Mouse (Mus musculus) left cerebral cortex, postnatal 36 days (tissue): Measurements from ENCODE around the gene Mansc4. TPM values are rescaled to one million over a fixed set of nuclear protein-coding genes. Genes with fewer than 3 reads are reported as not detected.
A peak's percentile ranks its signal among the peaks of the same experiment; 100 is the strongest.

Experiments used
- DNase-seq, 2 experiments: peaks; one replicate each; pipeline ENCODE4 v3.0.0; 2021 to 2022; ENCODE audit warnings: low spot score in 2 of 2, mixed read lengths in 1 of 2
- intact Hi-C: fragments of 180-260 bp; cut with DNase I; formaldehyde crosslinking; loops from one replicate; pipeline ENCODE4 v1.15.1; 2025
- total RNA-seq, 2 experiments: library from RNA; stranded (reverse); gene quantifications; 2 replicates each; pipeline ENCODE4 v1.2.3; 2021

The Mansc4 gene
- total RNA-seq, 2 experiments from 2014 or later = 0.30 TPM; not detected in 1

DNA sequence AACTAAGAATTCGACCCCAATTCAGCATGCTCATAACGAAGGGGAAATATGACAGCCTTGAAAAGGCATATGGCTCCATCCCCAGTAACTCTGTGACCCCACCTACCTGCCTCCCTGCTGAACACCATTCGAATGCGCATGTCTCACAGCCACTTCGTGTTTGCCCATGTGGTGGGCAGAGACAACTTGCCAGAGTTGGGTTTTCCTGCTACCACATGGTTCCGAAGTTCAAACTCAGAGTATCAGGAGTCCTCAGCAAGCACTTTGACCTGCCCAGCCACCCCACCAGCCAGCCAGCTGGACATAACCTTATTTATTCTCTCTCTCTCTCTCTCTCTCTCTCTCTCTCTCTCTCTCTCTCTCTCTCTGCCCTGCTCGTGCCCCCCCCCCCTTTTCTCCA lies 904 bp upstream of the Mansc4 start:
- no peak for DNase-seq
- intact Hi-C loops = no loop called here

DNA sequence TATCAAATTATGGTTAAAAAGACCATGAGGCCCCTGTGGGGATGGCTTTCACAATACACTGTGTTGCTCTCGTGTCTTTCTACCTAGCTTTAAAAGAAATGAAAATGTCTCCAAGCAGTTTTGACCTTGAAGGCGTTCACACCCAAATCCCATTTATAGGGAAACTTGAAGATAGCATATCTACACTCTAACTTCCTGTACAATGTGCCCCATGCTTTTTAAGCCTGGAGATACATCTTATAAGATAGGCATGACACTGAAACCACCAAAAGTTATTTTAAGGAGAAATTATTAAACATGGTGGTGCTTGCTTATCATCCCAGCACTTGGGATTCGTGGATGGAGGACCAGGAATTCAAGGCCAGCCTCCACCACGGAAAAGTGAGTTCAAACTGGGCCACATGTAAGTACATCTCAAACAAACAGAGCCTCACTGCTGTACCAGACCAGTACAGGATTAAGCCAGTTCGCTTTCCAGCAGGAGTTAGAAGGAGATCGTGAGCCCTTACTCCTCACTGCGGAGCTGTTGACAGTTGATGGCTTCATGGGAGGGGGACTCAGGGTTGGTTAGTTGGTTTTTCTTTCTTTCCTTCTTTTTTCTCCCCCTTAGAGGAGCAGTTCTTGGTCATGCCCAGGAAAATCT lies 1.3 kb downstream of the Mansc4 start:
- intact Hi-C loops = no loop called here
- DNase-seq = no peak

DNA sequence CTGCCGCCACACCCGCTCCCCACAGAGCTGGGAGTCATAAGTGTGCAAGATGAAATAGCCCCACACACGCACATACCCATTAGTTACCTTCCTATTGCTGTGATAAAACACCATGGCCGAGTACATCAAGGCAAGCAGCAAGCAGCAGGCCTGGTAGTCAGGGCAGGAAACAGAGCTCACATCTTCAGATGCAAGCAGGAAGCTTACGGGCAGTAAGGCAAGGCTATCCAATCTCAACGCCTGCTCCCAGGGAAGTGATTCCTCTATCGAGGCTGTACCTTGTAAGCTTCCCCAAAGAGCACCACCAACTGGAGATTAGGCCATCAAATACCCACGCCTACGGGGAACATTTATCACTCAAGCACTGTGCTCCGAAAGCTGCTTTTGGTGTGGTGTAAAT lies 6.9 kb downstream of the Mansc4 start:
- intact Hi-C loops = no loop called here

DNA sequence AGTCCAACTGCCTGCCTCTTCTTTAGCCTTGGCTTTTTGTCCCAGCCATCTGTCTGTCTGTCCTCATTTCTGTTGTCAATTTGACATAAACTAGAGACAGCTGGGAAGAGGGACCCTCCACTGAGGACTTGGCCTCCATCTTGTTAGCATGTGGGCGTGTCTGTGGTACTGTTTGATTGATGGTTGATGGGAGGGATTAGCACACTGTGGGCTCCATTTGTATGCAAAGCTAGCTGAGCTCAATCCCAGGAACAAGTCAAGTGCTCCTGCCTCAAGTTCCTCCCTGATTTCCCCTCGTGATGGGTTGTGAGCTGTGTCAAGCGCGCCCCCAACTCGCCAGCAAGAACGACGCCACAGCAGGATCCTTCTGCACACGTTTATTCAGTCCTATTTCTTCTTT lies 10.0 kb downstream of the Mansc4 start:
- DNase-seq = no peak
- intact Hi-C loops = no loop called here

More for the DNA sequence above, 6.9 kb downstream of the Mansc4 start:
- DNase-seq = no peak

DNA sequence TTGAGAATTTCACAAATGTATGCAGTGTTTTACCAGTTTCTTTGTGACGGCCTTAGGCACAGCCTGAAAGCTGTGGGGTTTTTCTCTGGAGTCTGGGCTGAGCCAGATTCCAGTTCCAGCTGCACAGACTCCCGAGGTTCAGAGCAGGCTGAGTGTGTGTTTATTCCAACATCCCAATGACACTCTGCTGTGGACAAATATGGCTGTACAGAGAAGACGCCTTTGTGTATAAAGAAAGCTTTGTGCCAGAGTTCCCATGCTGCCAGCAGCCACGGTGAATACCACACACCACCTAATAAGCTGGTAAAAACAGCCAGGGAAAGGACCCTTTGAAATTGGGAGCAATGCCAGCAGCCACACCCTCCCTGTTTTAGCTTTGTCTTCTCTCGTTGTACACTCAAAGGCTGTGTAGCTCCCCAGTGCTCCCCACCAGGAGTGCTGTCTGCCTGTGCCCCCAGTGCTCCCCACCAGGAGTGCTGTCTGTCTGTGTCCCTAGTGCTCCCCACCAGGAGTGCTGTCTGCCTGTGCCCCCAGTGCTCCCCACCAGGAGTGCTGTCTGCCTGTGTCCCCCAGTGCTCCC lies 10.9 kb downstream of the Mansc4 start:
- intact Hi-C loops = no loop called here
- DNase-seq = no peak

DNA sequence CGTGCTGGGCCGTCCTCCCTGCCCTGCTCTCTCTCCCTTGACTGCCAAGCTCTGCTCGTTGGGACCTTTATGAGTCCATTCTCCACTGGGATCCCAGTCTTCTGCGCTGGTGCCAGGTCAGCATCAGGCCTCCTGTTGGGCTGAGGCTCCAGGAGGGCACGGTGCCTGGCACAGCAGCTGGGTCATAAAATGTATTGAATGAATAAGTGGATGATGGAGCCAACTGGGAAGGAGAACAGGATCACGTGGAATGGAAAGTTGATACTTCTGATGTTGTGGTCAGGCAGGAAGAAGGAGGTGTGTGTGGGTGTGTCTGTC lies 21.9 kb downstream of the Mansc4 start:
- no peak for DNase-seq
- intact Hi-C loops = no loop called here

DNA sequence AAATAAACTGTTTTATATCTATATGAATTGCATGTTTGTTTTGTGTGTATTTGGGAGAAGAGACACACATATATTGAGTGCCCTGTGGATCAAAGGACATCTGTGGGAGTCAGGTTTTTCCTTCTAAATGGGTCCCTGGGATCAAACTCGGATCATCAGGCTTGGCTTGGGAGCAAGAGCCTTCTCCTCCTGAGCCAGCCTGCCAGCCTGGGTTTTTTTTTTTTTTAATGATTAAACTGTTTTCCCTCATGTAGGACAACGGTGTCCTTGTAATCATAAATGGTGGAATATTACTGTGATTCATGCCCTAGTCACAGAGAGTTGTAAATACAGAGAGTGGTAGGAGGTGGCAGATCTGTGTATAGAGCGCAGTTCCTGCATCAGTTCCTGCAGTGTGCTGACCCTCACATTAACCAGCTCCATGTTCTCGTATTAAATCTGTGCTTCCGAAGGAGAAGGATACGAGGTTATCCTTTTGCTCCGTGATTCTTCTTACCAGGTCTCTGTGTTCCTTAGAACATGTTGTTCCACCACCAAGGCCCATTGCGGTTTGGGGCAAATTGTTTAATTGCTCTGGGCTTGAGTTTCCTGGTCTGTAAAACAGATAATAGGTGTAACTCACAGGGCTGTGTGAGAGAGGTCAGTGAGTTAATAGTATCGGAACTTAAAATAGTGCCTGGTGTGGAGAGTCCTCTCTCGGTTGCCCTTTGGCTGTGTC lies 22.4 kb downstream of the Mansc4 start:
- no peak for DNase-seq
- intact Hi-C loops = no loop called here

DNA sequence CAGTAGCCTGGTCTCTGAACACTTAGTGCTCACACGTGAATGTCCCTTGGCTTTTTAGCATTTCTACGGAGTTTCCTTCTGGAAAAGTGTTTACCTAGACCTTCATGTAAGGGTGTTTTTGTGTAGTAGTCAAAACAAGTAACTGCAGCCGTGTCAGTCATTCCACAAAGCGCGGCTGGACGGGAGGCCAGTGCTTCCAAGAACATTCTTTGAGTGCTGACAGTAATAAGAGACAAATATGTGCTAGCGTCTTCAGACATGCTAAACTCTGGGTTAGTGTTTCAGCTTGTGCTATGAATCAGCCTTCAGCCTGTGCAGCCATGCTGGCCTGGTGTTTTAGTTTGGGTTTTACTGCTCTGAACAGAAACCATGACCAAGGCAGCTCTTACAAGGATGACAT lies 24.1 kb downstream of the Mansc4 start:
- intact Hi-C loops = no loop called here
- no peak for DNase-seq

DNA sequence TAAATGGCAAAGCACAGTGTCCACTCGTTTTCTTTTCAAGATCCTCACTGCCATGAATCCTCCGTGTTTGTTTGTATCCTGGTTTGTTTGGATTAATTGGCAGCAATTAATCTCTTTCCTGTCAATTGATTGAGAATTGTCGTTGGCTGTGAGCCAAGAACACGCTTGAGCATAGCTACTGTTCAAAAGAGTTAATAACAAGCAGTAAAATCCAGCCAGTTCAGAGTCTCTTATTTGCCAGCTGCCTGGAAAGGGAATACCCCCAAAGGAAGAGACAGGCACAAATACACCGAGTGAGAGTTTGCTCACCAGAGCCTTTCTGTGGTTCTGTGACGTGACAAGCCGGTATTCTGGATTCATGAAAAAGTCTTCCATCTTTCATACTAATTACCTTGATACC lies 24.8 kb downstream of the Mansc4 start:
- intact Hi-C loops = no loop called here
- DNase-seq = no peak

DNA sequence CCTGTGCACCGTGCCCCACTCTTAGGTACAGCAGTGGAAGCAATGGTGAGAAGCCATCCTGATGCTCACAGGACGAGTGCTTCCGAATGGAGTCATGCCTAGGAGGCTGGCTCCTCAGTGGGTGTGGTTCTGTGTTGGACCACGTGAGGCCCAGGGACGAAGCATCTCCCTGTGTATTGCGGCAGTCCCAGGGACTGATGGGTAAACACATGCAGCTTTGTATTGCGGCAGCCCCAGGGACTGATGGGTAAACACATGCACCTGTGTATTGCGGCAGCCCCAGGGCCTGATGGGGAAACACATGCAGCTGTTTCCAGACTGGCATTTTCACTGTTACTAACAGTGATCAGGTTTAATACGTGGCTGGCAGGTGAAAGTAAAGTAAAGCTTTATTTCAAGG lies 25.2 kb downstream of the Mansc4 start:
- DNase-seq = no peak
- intact Hi-C loops = no loop called here

DNA sequence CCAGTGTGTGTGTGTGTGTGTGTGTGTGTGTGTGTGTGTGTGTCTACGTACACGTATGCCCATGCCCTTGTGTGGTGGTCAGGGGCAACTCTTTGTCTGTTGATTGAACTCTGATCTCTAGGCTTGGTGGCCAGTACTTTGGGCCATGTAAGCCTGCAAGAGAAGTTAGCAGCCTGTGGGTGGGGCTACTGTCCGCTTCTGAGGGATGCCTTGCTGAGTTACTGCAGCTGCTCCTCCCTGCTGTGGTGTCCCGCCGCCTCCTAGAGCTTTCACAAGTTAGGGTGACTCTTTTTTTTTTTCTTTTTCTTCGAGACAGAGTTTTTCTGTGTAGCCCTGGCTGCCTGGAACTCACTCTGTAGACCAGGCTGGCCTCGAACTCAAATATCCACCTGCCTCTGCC lies 27.5 kb downstream of the Mansc4 start:
- DNase-seq = no peak
- intact Hi-C loops = no loop called here

DNA sequence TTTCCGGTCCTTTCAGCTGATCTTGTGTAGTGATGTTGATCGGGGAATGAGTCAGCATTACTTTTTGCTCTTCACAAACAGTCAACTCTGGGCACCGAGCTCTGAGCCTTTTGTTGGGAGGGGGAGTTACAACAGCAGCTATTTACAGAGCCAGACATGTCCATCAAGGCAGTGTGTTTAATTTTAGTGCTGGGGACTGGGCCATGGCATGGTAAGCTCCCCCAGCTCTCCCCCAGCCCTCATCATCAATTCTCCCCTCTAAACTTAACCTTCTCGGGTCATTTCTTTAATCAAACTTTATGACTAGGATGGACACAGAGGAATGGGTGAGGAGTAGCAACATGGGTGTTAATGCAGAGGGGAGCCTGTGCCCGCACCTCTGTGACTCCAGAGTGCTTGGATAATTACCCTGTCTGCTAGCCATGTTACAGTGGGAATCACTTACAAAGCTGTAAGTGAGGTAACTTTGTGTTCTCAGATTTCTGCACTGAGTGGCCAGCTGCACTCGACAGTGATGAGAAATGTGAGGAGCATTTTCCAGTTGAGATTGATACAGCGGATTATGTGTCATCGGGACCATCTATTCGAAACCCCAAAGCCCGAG lies 31.4 kb downstream of the Mansc4 start:
- DNase-seq = no peak
- intact Hi-C loops = no loop called here

DNA sequence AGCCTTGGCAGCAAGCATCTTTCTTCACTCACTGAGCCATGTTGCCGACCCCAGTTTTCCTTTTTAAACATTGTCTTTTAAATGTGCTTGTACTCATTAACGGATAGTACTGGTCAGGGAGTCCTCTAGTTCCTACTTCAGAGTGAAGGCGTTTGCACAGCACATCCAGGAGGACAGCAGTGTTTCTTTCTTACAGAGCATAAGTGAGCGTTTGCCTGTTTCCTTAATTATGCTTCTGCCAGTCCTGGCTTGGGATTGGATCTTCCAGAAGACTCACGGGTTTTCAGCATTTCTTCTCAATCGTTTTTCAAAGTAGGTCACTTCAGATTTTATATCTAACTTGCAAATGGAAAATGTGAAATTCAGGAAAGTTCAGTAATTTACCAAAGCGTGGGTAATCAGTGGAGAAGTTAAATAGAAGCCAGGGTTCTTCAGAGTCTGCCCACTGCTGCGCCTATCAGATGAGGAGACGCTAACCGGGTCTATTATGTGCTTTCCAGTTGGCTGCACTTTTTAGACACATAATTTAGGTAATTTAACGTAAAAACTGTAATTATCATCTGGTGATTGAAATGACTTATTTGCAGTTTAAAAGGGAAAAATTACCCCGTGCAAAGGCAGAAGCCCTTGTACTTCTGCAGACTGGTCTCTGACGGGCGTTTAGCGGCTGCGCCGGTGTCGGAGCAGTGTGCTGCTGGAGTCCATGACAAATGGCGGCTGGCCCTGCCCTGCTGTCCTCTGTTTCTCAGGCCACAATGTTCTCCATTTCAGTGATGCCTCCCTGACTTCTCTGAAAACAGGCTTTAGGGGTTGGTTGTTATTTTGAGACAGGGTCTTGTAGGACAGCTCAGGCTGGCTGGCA lies 32.8 kb downstream of the Mansc4 start:
- intact Hi-C loops = no loop called here
- no peak for DNase-seq

DNA sequence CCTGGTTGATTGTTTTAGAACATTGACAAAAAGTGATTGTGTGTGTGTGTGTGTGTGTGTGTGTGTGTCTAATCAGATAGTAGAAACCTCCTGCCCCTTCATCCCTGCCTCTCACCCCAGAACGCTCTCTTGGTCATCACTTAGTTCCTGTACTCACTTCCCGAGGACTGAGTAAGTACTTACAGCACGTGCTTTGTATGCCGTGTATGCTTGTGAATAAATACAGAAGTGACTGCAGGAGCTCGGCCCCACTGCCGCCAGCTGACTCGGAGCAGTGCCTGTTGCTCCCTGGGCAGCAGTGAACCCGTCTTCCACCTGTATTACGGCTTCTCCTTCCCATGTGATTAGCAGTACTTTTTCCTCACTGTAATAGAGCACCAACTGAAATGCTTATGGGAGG lies 34.4 kb downstream of the Mansc4 start:
- intact Hi-C loops = no loop called here
- DNase-seq = no peak

DNA sequence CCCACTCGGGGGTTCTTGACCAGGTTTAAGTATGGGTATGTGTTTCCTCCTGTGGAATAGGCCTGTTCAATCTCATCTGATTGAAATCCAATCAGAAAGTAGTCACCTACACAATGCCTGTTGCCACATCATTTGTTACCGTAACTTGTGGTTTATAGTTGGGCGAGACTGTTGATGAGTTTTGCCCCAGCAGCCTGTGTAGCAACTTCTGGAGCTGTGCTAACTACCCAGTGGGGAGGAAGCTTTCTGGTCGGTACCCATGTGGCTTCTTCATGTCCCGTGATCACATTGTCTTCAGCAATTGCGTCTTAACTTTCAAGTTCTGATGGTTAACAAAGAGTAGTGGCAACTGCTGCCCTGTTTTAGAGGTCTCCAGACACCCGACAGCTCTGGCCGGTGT lies 35.2 kb downstream of the Mansc4 start:
- intact Hi-C loops = no loop called here
- DNase-seq = no peak

DNA sequence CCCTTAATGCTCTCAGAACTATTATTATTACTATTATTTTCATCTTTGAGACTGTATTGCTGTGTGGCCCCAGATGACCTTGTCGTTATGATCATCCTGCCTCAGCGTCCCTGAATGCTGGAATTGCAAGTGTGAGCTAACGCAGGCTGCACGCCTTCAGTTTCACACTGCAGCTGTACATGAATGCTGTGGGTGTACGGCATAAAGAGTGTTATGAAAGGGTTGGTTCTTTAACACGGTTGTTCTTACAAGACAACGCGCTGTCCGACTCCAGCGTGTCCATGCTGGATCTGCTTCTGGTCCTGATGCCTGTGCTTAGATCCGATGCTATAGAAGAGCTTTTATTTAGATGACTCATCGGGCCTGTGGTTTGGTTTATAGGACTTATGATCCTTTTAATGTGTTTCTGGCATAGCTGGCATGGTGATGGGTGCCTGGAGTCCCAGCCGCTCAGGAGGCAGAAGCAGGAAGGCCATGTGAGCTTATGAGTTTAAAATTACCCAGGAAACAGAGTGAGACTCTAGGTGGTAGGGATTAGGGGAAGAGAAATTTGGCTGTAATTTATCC lies 37.5 kb downstream of the Mansc4 start:
- no peak for DNase-seq
- intact Hi-C loops = no loop called here

DNA sequence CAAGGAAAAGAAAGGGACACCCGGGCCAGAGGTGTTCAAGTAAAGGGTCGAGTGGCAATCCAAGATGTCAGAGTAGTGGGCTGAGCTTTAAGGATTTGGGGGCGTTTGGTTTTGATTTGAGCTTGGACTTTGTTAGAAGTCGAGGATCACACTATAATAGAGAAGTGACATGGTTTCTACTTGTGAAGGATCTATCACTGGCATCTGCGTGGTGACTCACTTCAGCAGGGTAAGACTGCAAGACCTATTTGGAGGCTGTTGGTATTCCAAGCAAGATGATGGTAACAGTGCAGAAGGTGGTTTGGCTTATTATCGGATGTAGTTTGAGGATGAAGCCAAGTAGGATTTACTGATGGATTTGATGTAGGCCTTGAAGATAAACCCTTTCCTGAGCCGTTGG lies 43.2 kb downstream of the Mansc4 start:
- DNase-seq = no peak
- intact Hi-C loops = loop anchor here (5.0 kb wide), 1 partner anchor 49 kb away; the partner anchor contains the start of gene Klhl42

DNA sequence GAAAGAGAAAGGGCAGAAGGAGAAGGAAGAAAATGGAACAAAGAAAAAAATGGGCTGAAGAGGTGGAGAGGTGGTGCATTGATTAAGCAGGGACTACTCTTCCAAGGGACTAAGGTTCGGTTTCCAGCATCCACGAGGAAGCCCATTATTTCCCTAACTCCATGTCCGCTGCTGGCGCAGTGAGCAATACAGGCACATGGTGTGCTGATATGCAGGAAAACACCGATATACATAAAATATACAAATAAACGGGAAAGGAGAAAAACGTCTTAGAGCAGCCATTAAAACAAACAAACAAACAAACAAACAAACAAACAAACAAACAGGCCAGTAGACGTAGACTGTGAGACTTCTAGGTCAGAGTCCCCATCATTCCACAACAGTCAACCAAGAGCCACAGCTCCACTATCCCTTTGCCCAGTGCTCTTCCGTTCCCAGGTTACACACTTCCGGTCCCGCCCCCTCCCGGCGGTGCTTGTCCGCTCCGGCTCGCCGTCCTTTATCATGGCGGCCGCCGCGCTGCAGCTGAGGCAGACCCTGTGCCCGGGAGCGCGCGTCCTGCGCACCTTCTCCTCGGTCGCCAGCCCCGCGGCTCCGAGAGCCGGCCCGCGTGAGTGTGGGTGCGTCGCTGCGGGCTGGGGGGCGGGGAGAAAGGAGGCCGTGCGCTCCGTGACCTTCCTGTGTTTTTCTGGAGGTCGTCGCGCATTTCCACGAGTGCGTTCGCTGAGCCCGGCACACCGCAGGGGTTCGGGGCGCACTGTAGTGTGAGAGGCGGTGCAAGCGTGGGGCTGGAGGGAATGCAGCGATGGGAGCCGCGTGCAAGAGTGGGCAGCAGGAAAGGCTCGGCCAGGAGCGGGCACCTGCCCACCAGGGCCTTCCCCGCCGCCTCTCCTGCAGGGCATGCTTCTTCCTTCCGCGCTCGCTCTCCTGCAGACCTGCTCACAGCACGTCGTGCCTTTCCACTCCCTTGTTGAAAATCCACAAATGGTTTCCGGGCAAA lies 44.2 kb downstream of the Mansc4 start, which contains the start of gene Mrps35:
Mrps35 (plus strand) TSS at position 474 of the 1,000 bp plus-strand sequence.
- peak; percentile 88 to 90 for DNase-seq
- intact Hi-C loops = loop anchor here (5.0 kb wide), 1 partner anchor 50 kb away; the partner anchor contains the start of gene Klhl42
